Mouse (Mus musculus): ENCODE data around the gene Rnf212b. TPM values are rescaled to one million over a fixed set of nuclear protein-coding genes. Genes with fewer than 3 reads are reported as not detected.

The Rnf212b gene
- polyA plus RNA-seq, 2 experiments = not detected

DNA sequence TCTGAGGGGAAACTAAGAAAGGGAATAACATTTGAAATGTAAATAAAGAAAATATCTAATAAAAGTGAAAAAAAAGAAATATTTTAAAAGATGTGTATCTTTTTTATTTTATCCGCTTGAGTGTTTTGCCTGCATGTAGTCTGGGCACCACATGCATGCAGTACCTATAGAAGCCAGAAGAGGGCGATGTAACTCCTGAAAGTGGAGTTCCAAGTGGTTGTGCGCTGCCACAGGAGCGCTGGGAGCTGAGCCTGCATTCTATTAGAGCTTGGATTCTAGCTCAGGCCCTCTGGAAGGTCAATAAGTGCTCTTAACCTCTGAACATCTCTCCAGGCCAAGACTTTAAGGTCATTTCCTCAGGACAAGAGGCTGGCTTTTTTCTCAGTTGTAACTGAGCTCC lies 26.7 kb upstream of the Rnf212b start:
- H3K4me3 ChIP-seq (ENCODE audit: insufficient read depth in 1 of 2, low read depth in 2 of 2, low read length in 2 of 2) = no peak overlapping the region
- peaks cover 13% of the 10 kb centered on the region for H3K27me3 ChIP-seq (ENCODE audit: control insufficient read depth, insufficient read depth, low read length)
- no peak overlapping the region for H3K27ac ChIP-seq
- H3K4me1 ChIP-seq (replicated peaks; ENCODE audit: control insufficient read depth in 2 of 2, insufficient read depth in 2 of 2, low read length in 1 of 2) = peaks cover 0 to 3% of the 10 kb centered on the region in 2 experiments; a peak in 1 of 4 replicates
- WGBS (ENCODE audit: insufficient replicate concordance) = 52% methylated on average over 4 of the region's 4 CpGs
- H3K9me3 ChIP-seq (ENCODE audit: control insufficient read depth, low read length) = no peaks in the 10 kb centered on the region
- ATAC-seq (ENCODE audit: insufficient read depth) (no peak), DNase-seq (ENCODE audit: low read depth in 3 of 3, low spot score in 3 of 3) (no peak)
- H3K36me3 ChIP-seq (replicated peaks; ENCODE audit: control insufficient read depth, insufficient read depth, low read depth) = no peaks in the 10 kb centered on the region
- no peak for TF ChIP-seq EP300 (IDR thresholded peaks at IDR 0.05; ENCODE audit: low read depth)
- peak; percentile 73 for TF ChIP-seq CTCF (IDR thresholded peaks at IDR 0.05; ENCODE audit: low read depth)
- H3K9ac ChIP-seq (replicated peaks) = no peak overlapping the region
- H3K4me2 ChIP-seq (ENCODE audit: low read depth) = no peak overlapping the region

DNA sequence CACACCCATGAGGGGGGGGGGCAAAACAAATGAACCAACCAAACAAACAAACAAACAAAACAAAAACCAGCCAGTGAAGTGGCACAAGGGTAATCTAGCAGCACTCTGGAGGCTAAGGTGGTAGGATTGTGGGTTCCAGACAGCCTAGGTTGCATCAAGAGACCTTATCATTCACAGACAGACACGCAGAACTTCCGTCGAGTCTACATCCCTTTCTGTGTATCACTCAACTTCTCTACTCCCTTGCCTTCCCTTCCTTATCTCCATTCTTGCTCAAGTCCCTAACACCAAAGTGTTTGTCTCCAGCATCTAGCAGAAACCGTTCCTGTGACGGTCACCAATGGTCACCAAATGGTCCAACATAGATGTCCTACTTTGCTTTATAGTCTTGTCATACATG lies 25.7 kb upstream of the Rnf212b start:
- no peak overlapping the region for H3K27ac ChIP-seq
- 30% methylated on average over 5 of the region's 5 CpGs for WGBS (ENCODE audit: insufficient replicate concordance)
- H3K4me2 ChIP-seq (ENCODE audit: low read depth) = no peak overlapping the region
- H3K9me3 ChIP-seq (ENCODE audit: control insufficient read depth, low read length) = no peaks in the 10 kb centered on the region
- peak; percentile 51; the same call in 1 of the 2 replicates for ATAC-seq (ENCODE audit: insufficient read depth)
- peaks cover 0 to 3% of the 10 kb centered on the region in 2 experiments; a peak in 1 of 4 replicates for H3K4me1 ChIP-seq (replicated peaks; ENCODE audit: control insufficient read depth in 2 of 2, insufficient read depth in 2 of 2, low read length in 1 of 2)
- H3K4me3 ChIP-seq (ENCODE audit: insufficient read depth in 1 of 2, low read depth in 2 of 2, low read length in 2 of 2) = no peak overlapping the region
- peak in 1 of 3 experiments; percentile 24 for DNase-seq (ENCODE audit: low read depth in 3 of 3, low spot score in 3 of 3)
- H3K36me3 ChIP-seq (replicated peaks; ENCODE audit: control insufficient read depth, insufficient read depth, low read depth) = no peaks in the 10 kb centered on the region
- no peak overlapping the region for H3K9ac ChIP-seq (replicated peaks)
- peaks cover 4% of the 10 kb centered on the region; the same call in 1 of the 2 replicates for H3K27me3 ChIP-seq (ENCODE audit: control insufficient read depth, insufficient read depth, low read length)
- TF ChIP-seq EP300 (IDR thresholded peaks at IDR 0.05; ENCODE audit: low read depth) = no peak
- TF ChIP-seq CTCF (IDR thresholded peaks at IDR 0.05; ENCODE audit: low read depth) = no peak

DNA sequence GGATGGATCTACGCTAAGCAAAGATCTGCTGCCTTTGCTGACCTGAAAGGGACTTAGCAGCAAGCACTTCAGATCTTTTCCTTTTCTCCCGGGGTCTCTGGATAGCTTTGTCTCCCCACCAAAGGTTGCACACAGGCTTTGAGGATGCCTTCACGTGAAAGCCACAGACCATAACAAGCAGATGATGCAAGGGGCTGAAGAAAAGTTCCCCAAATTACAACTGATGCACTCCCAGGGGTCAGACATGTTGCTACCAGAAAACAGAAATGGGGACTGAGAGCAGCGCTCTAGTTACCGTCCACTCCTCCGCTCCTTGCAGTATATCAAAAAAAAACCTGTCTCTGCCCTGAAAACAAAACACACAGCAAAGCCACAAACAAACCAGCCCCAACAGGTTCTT lies 21.8 kb upstream of the Rnf212b start:
- 60% methylated on average over 6 of the region's 6 CpGs for WGBS (ENCODE audit: insufficient replicate concordance)
- DNase-seq (ENCODE audit: low read depth in 3 of 3, low spot score in 3 of 3) (no peak), ATAC-seq (ENCODE audit: insufficient read depth) (no peak)
- H3K4me1 ChIP-seq (replicated peaks; ENCODE audit: control insufficient read depth in 2 of 2, insufficient read depth in 2 of 2, low read length in 1 of 2) = peaks cover 0 to 5% of the 10 kb centered on the region in 2 experiments; a peak in 1 of 4 replicates
- no peak overlapping the region for H3K27ac ChIP-seq
- no peak overlapping the region for H3K4me3 ChIP-seq (ENCODE audit: insufficient read depth in 1 of 2, low read depth in 2 of 2, low read length in 2 of 2)
- H3K9me3 ChIP-seq (ENCODE audit: control insufficient read depth, low read length) = no peaks in the 10 kb centered on the region
- H3K9ac ChIP-seq (replicated peaks) = no peak overlapping the region
- H3K27me3 ChIP-seq (ENCODE audit: control insufficient read depth, insufficient read depth, low read length) = no peaks in the 10 kb centered on the region
- no peaks in the 10 kb centered on the region for H3K36me3 ChIP-seq (replicated peaks; ENCODE audit: control insufficient read depth, insufficient read depth, low read depth)
- TF ChIP-seq CTCF (IDR thresholded peaks at IDR 0.05; ENCODE audit: low read depth) (no peak), EP300 (IDR thresholded peaks at IDR 0.05; ENCODE audit: low read depth) (no peak)
- no peak overlapping the region for H3K4me2 ChIP-seq (ENCODE audit: low read depth)

DNA sequence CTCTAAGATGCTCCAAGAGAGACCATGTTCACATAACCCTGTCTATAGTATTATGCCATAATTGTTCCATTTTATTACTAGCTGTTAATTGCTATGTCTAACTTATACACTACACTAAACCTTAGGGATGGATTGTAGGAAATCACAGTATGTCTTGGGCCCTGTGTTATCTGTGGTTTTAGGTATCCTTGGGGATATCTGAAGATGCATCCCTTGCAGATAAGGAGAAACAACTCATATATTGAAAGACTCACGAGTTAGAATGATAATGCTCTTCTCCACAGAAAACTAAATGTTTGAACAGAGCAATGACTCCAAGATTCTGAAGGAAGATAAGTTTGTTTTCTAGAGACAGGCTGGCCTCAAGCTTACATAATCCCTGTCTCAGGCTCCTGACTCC lies 20.6 kb upstream of the Rnf212b start:
- TF ChIP-seq CTCF (IDR thresholded peaks at IDR 0.05; ENCODE audit: low read depth) = no peak
- TF ChIP-seq EP300 (IDR thresholded peaks at IDR 0.05; ENCODE audit: low read depth) = no peak
- Histone ChIP-seq H3K9ac (replicated peaks) (no peak overlapping the region), H3K27me3 (ENCODE audit: control insufficient read depth, insufficient read depth, low read length) (no peaks in the 10 kb centered on the region), H3K36me3 (replicated peaks; ENCODE audit: control insufficient read depth, insufficient read depth, low read depth) (no peaks in the 10 kb centered on the region), H3K4me2 (ENCODE audit: low read depth) (no peak overlapping the region), H3K4me1 (replicated peaks; ENCODE audit: control insufficient read depth in 2 of 2, insufficient read depth in 2 of 2, low read length in 1 of 2) (0 out of 4 replicates have a peak, but pooled peaks cover 0 to 4% of the 10 kb centered on the region in 2 experiments), H3K27ac (no peak overlapping the region), H3K9me3 (ENCODE audit: control insufficient read depth, low read length) (no peaks in the 10 kb centered on the region), H3K4me3 (ENCODE audit: insufficient read depth in 1 of 2, low read depth in 2 of 2, low read length in 2 of 2) (no peak overlapping the region)
- DNase-seq (ENCODE audit: low read depth in 3 of 3, low spot score in 3 of 3) (no peak), ATAC-seq (ENCODE audit: insufficient read depth) (no peak)
- WGBS (ENCODE audit: insufficient replicate concordance) = 20% methylated on average over 1 of the region's 1 CpGs

DNA sequence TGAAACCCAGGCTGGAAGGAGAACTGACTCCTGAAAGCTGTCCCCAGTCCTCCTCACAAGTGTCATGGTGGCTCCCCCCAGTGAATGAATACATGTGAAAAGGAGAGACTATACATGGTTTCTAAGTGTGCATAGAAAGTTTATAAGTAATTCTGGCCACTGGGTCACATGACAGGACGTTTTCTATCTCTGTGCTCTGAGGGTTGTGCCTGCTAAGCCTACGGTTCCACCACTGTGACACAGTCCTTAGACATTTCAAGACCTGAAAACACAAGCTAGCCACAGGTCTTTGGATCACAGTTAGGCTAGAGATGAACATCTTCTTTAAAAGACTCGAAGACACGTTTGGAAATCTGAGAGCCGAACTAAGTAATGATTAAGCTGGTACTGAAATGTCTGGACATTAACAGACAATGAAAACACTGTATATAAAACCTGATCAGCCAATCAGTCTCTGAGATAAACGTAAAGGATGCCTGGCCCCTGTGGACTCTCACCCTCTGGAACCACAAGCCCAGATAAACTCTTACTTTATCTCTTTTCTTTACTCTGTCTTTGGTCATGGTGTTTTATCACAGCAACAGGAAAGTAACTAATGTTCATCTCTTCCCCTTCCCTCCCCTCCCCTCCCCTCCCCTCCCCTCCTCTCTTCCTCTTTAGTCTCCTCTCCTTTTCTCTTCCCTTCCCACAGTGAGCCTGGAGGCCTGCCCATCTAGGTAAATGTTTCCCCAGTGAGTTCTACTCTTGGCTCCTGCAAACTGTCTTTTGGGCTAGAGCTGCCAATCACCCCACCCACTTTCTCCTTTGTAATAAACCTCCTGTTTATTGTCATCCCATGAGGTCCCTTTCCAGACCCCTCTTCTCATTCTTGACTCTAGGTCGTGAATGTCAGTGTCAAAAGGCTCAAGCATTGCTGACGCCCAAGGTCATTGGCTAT lies 19.8 kb upstream of the Rnf212b start:
- ATAC-seq (ENCODE audit: insufficient read depth) = no peak
- 49% methylated on average over 8 of the region's 8 CpGs for WGBS (ENCODE audit: insufficient replicate concordance)
- Histone ChIP-seq H3K4me3 (ENCODE audit: insufficient read depth in 1 of 2, low read depth in 2 of 2, low read length in 2 of 2) (no peak overlapping the region), H3K4me1 (replicated peaks; ENCODE audit: control insufficient read depth in 2 of 2, insufficient read depth in 2 of 2, low read length in 1 of 2) (0 out of 4 replicates have a peak, but pooled peaks cover 0 to 2% of the 10 kb centered on the region in 2 experiments), H3K9ac (replicated peaks) (no peak overlapping the region), H3K27ac (no peak overlapping the region), H3K36me3 (replicated peaks; ENCODE audit: control insufficient read depth, insufficient read depth, low read depth) (no peaks in the 10 kb centered on the region), H3K27me3 (ENCODE audit: control insufficient read depth, insufficient read depth, low read length) (no peaks in the 10 kb centered on the region), H3K9me3 (ENCODE audit: control insufficient read depth, low read length) (no peaks in the 10 kb centered on the region), H3K4me2 (ENCODE audit: low read depth) (no peak overlapping the region)
- TF ChIP-seq CTCF (IDR thresholded peaks at IDR 0.05; ENCODE audit: low read depth) = no peak
- no peak for TF ChIP-seq EP300 (IDR thresholded peaks at IDR 0.05; ENCODE audit: low read depth)
- no peak for DNase-seq (ENCODE audit: low read depth in 3 of 3, low spot score in 3 of 3)
